Mouse (Mus musculus): ENCODE results near the gene Zbp1. TPM values are rescaled to one million over a fixed set of nuclear protein-coding genes. Genes with fewer than 3 reads are reported as not detected.

Zbp1 gene
- polyA plus RNA-seq, 1 experiment from 2014 or later = 1.0 TPM

GRCm38 (mm10) chr2:173223496-173223895 lies 4.8 kb upstream of the Zbp1 start:
- no peaks in the 10 kb centered on the region for H3K4me1 ChIP-seq (ENCODE audit: control insufficient read depth, low read depth, low read length)
- no peak overlapping the region for H3K4me3 ChIP-seq (ENCODE audit: low read depth, low read length)
- H3K27ac ChIP-seq (ENCODE audit: low read length) = no peak overlapping the region
- H3K9ac ChIP-seq (ENCODE audit: low read depth, low read length) = no peak overlapping the region
- no peaks in the 10 kb centered on the region for H3K9me3 ChIP-seq (replicated peaks; ENCODE audit: control insufficient read depth, low read length)
- ATAC-seq (ENCODE audit: low read depth) = no peak
- H3K27me3 ChIP-seq (ENCODE audit: control insufficient read depth, insufficient read depth, low read depth, low read length) = no peaks in the 10 kb centered on the region
- no peaks in the 10 kb centered on the region for H3K36me3 ChIP-seq (ENCODE audit: control insufficient read depth, insufficient read depth)
- no peak overlapping the region for H3K4me2 ChIP-seq (ENCODE audit: low read depth, low read length)
- 45% methylated on average over 3 of the region's 3 CpGs for WGBS (ENCODE audit: insufficient replicate concordance)

GRCm38 (mm10) chr2:173220754-173221153 lies 2.0 kb upstream of the Zbp1 start:
- no peaks in the 10 kb centered on the region for H3K4me1 ChIP-seq (ENCODE audit: control insufficient read depth, low read depth, low read length)
- no peaks in the 10 kb centered on the region for H3K9me3 ChIP-seq (replicated peaks; ENCODE audit: control insufficient read depth, low read length)
- H3K9ac ChIP-seq (ENCODE audit: low read depth, low read length) = no peak overlapping the region
- H3K27ac ChIP-seq (ENCODE audit: low read length) = no peak overlapping the region
- no peak overlapping the region for H3K4me2 ChIP-seq (ENCODE audit: low read depth, low read length)
- H3K4me3 ChIP-seq (ENCODE audit: low read depth, low read length) = no peak overlapping the region
- H3K36me3 ChIP-seq (ENCODE audit: control insufficient read depth, insufficient read depth) = no peaks in the 10 kb centered on the region
- no peaks in the 10 kb centered on the region for H3K27me3 ChIP-seq (ENCODE audit: control insufficient read depth, insufficient read depth, low read depth, low read length)
- no peak for ATAC-seq (ENCODE audit: low read depth)
- WGBS (ENCODE audit: insufficient replicate concordance) = 83% methylated on average over 9 of the region's 9 CpGs

- 0 out of 2 replicates have a peak, but pooled peaks have one; percentile 16 for ATAC-seq (ENCODE audit: low read depth)
Observed at GRCm38 (mm10) chr2:173219256-173219954, 682 bp upstream of the Zbp1 start.

GRCm38 (mm10) chr2:173217763-173218258 lies 912 bp downstream of the Zbp1 start:
- Histone ChIP-seq H3K9ac (ENCODE audit: low read depth, low read length) (no peak overlapping the region), H3K4me1 (ENCODE audit: control insufficient read depth, low read depth, low read length) (no peaks in the 10 kb centered on the region), H3K4me3 (ENCODE audit: low read depth, low read length) (no peak overlapping the region), H3K9me3 (replicated peaks; ENCODE audit: control insufficient read depth, low read length) (no peaks in the 10 kb centered on the region), H3K27ac (ENCODE audit: low read length) (no peak overlapping the region), H3K36me3 (ENCODE audit: control insufficient read depth, insufficient read depth) (no peaks in the 10 kb centered on the region), H3K27me3 (ENCODE audit: control insufficient read depth, insufficient read depth, low read depth, low read length) (no peaks in the 10 kb centered on the region), H3K4me2 (ENCODE audit: low read depth, low read length) (no peak overlapping the region)
- WGBS (ENCODE audit: insufficient replicate concordance) = 72% methylated on average over 5 of the region's 5 CpGs
- ATAC-seq (ENCODE audit: low read depth) = no peak

More at GRCm38 (mm10) chr2:173219256-173219954, 682 bp upstream of the Zbp1 start:
- Histone ChIP-seq H3K9ac (ENCODE audit: low read depth, low read length) (no peak overlapping the region), H3K27ac (ENCODE audit: low read length) (no peak overlapping the region), H3K4me2 (ENCODE audit: low read depth, low read length) (no peak overlapping the region), H3K9me3 (replicated peaks; ENCODE audit: control insufficient read depth, low read length) (no peaks in the 10 kb centered on the region), H3K36me3 (ENCODE audit: control insufficient read depth, insufficient read depth) (no peaks in the 10 kb centered on the region), H3K4me1 (ENCODE audit: control insufficient read depth, low read depth, low read length) (no peaks in the 10 kb centered on the region), H3K27me3 (ENCODE audit: control insufficient read depth, insufficient read depth, low read depth, low read length) (no peaks in the 10 kb centered on the region), H3K4me3 (ENCODE audit: low read depth, low read length) (no peak overlapping the region)
- 35% methylated on average over 10 of the region's 10 CpGs for WGBS (ENCODE audit: insufficient replicate concordance)

- Histone ChIP-seq H3K9me3 (replicated peaks; ENCODE audit: control insufficient read depth, low read length) (no peaks in the 10 kb centered on the region), H3K27me3 (ENCODE audit: control insufficient read depth, insufficient read depth, low read depth, low read length) (no peaks in the 10 kb centered on the region), H3K4me3 (ENCODE audit: low read depth, low read length) (no peak overlapping the region), H3K36me3 (ENCODE audit: control insufficient read depth, insufficient read depth) (no peaks in the 10 kb centered on the region), H3K27ac (ENCODE audit: low read length) (no peak overlapping the region), H3K4me2 (ENCODE audit: low read depth, low read length) (no peak overlapping the region), H3K4me1 (ENCODE audit: control insufficient read depth, low read depth, low read length) (no peaks in the 10 kb centered on the region), H3K9ac (ENCODE audit: low read depth, low read length) (no peak overlapping the region)
- ATAC-seq (ENCODE audit: low read depth) = no peak
- WGBS (ENCODE audit: insufficient replicate concordance) = 40% methylated on average over 3 of the region's 3 CpGs
Observed at GRCm38 (mm10) chr2:173217246-173217645, 1.5 kb downstream of the Zbp1 start.

- 71% methylated on average over 7 of the region's 7 CpGs for WGBS (ENCODE audit: insufficient replicate concordance)
- Histone ChIP-seq H3K4me3 (ENCODE audit: low read depth, low read length) (no peak overlapping the region), H3K27me3 (ENCODE audit: control insufficient read depth, insufficient read depth, low read depth, low read length) (no peaks in the 10 kb centered on the region), H3K36me3 (ENCODE audit: control insufficient read depth, insufficient read depth) (no peaks in the 10 kb centered on the region), H3K9me3 (replicated peaks; ENCODE audit: control insufficient read depth, low read length) (no peaks in the 10 kb centered on the region), H3K4me1 (ENCODE audit: control insufficient read depth, low read depth, low read length) (no peaks in the 10 kb centered on the region), H3K9ac (ENCODE audit: low read depth, low read length) (no peak overlapping the region), H3K27ac (ENCODE audit: low read length) (no peak overlapping the region), H3K4me2 (ENCODE audit: low read depth, low read length) (no peak overlapping the region)
- no peak for ATAC-seq (ENCODE audit: low read depth)
Observed at GRCm38 (mm10) chr2:173216840-173217239, 1.9 kb downstream of the Zbp1 start.

- H3K27ac ChIP-seq (ENCODE audit: low read length) = no peak overlapping the region
- H3K27me3 ChIP-seq (ENCODE audit: control insufficient read depth, insufficient read depth, low read depth, low read length) = no peaks in the 10 kb centered on the region
- no peaks in the 10 kb centered on the region for H3K4me1 ChIP-seq (ENCODE audit: control insufficient read depth, low read depth, low read length)
- no peak overlapping the region for H3K4me2 ChIP-seq (ENCODE audit: low read depth, low read length)
- 51% methylated on average over 4 of the region's 4 CpGs for WGBS (ENCODE audit: insufficient replicate concordance)
- no peaks in the 10 kb centered on the region for H3K36me3 ChIP-seq (ENCODE audit: control insufficient read depth, insufficient read depth)
- H3K9me3 ChIP-seq (replicated peaks; ENCODE audit: control insufficient read depth, low read length) = no peaks in the 10 kb centered on the region
- ATAC-seq (ENCODE audit: low read depth) = no peak
- no peak overlapping the region for H3K4me3 ChIP-seq (ENCODE audit: low read depth, low read length)
- H3K9ac ChIP-seq (ENCODE audit: low read depth, low read length) = no peak overlapping the region
Observed at GRCm38 (mm10) chr2:173212227-173212626, 6.5 kb downstream of the Zbp1 start.

GRCm38 (mm10) chr2:173209091-173209815 lies 9.5 kb downstream of the Zbp1 start:
- H3K27me3 ChIP-seq (ENCODE audit: control insufficient read depth, insufficient read depth, low read depth, low read length) = no peaks in the 10 kb centered on the region
- WGBS (ENCODE audit: insufficient replicate concordance) = 75% methylated on average over 7 of the region's 7 CpGs
- H3K9me3 ChIP-seq (replicated peaks; ENCODE audit: control insufficient read depth, low read length) = no peaks in the 10 kb centered on the region
- ATAC-seq (ENCODE audit: low read depth) = no peak
- H3K4me2 ChIP-seq (ENCODE audit: low read depth, low read length) = no peak overlapping the region
- no peak overlapping the region for H3K4me3 ChIP-seq (ENCODE audit: low read depth, low read length)
- H3K9ac ChIP-seq (ENCODE audit: low read depth, low read length) = no peak overlapping the region
- no peaks in the 10 kb centered on the region for H3K36me3 ChIP-seq (ENCODE audit: control insufficient read depth, insufficient read depth)
- H3K4me1 ChIP-seq (ENCODE audit: control insufficient read depth, low read depth, low read length) = no peaks in the 10 kb centered on the region
- H3K27ac ChIP-seq (ENCODE audit: low read length) = no peak overlapping the region

GRCm38 (mm10) chr2:173207051-173207450 lies 11.7 kb downstream of the Zbp1 start:
- Histone ChIP-seq H3K4me3 (ENCODE audit: low read depth, low read length) (no peak overlapping the region), H3K9me3 (replicated peaks; ENCODE audit: control insufficient read depth, low read length) (no peaks in the 10 kb centered on the region), H3K27ac (ENCODE audit: low read length) (no peak overlapping the region), H3K27me3 (ENCODE audit: control insufficient read depth, insufficient read depth, low read depth, low read length) (no peaks in the 10 kb centered on the region), H3K36me3 (ENCODE audit: control insufficient read depth, insufficient read depth) (no peaks in the 10 kb centered on the region), H3K4me2 (ENCODE audit: low read depth, low read length) (no peak overlapping the region), H3K9ac (ENCODE audit: low read depth, low read length) (no peak overlapping the region), H3K4me1 (ENCODE audit: control insufficient read depth, low read depth, low read length) (no peaks in the 10 kb centered on the region)
- WGBS (ENCODE audit: insufficient replicate concordance) = 75% methylated on average over 3 of the region's 3 CpGs
- ATAC-seq (ENCODE audit: low read depth) = no peak
